Mouse (Mus musculus) CH12.LX (cell line): ENCODE results near the gene Cactin. TPM values are rescaled to one million over a fixed set of nuclear protein-coding genes. Genes with fewer than 3 reads are reported as not detected.

Source experiments
- DNase-seq: peaks from one replicate; pipeline ENCODE4 v3.0.0-alpha.2; 2013; ENCODE audit errors: extremely low read depth
- H3K27ac ChIP-seq: 2 replicates; pipeline ENCODE4 v1.5.1; 2012; ENCODE audit warnings: low read depth, mild to moderate bottlenecking, control low read depth, moderate library complexity; ENCODE audit not compliant: insufficient read depth
- H3K27me3 ChIP-seq: replicated peaks from 2 replicates; pipeline ENCODE3; 2012; ENCODE audit warnings: inconsistent platforms
- H3K36me3 ChIP-seq, 2 experiments: replicated peaks in 1 of 2; 2 replicates each; pipeline versions ENCODE3 to v1.6.1; 2012; ENCODE audit warnings: inconsistent platforms in 1 of 2, low read length in 1 of 2, mild to moderate bottlenecking in 1 of 2, mixed read lengths in 1 of 2, moderate library complexity in 1 of 2; ENCODE audit not compliant: control insufficient read depth in 1 of 2, insufficient read depth in 1 of 2
- H3K4me1 ChIP-seq, 2 experiments: 2 replicates each; pipeline ENCODE4 v1.6.1; 2012; ENCODE audit warnings: inconsistent platforms in 1 of 2, moderate library complexity in 1 of 2; ENCODE audit not compliant: insufficient read depth in 2 of 2, control insufficient read depth in 1 of 2
- H3K4me2 ChIP-seq: 2 replicates; pipeline ENCODE4 v1.6.1; 2012; ENCODE audit warnings: low read depth, mild to moderate bottlenecking, control low read depth; ENCODE audit not compliant: poor library complexity, insufficient read depth, severe bottlenecking
- H3K4me3 ChIP-seq, 3 experiments: fragments of 150-350 bp in 1 of 3; sonication (generic) in 1 of 3; replicated peaks in 1 of 3; 2 replicates each; pipeline versions ENCODE3 to v1.5.1; 2011 to 2012; ENCODE audit warnings: low read depth in 2 of 3, low read length in 2 of 3, mild to moderate bottlenecking in 2 of 3, moderate library complexity in 2 of 3, control low read depth in 1 of 3, improper control_type of control experiment in 1 of 3, inconsistent platforms in 1 of 3, mixed read lengths in 1 of 3; ENCODE audit not compliant: poor library complexity in 1 of 3
- H3K79me2 ChIP-seq: replicated peaks from 2 replicates; pipeline ENCODE4 v1.6.1; 2012; ENCODE audit warnings: mild to moderate bottlenecking, moderate library complexity; ENCODE audit not compliant: control insufficient read depth, poor library complexity, insufficient read depth, severe bottlenecking; ENCODE audit errors: extremely low read depth
- H3K9ac ChIP-seq: 2 replicates; pipeline ENCODE4 v1.6.1; 2012; ENCODE audit warnings: low read depth, mild to moderate bottlenecking, control low read depth, moderate library complexity; ENCODE audit not compliant: insufficient read depth
- H3K9me3 ChIP-seq: replicated peaks from 2 replicates; pipeline ENCODE3; 2012; ENCODE audit warnings: low read length, inconsistent platforms, mixed read lengths
- JUND ChIP-seq: conservative IDR thresholded peaks from 2 replicates; pipeline ENCODE4 v1.6.1; 2011; ENCODE audit warnings: low read depth, low read length, improper control_type of control experiment
- MYC ChIP-seq: IDR thresholded peaks from 2 replicates; pipeline ENCODE4 v1.6.1; 2011; ENCODE audit warnings: low read depth, mild to moderate bottlenecking, improper control_type of control experiment, low read length
- POLR2AphosphoS2 ChIP-seq: IDR thresholded peaks from 2 replicates; pipeline ENCODE4 v1.6.1; 2011; ENCODE audit warnings: low read depth, low read length, improper control_type of control experiment
- TBP ChIP-seq: conservative IDR thresholded peaks from 2 replicates; pipeline ENCODE4 v1.6.1; 2011; ENCODE audit warnings: low read depth, low read length, improper control_type of control experiment
- ZMIZ1 ChIP-seq: IDR thresholded peaks from 2 replicates; pipeline ENCODE4 v1.6.1; 2012; ENCODE audit warnings: low read depth, mild to moderate bottlenecking, inconsistent platforms, low read length, improper control_type of control experiment
- dilution Hi-C: fragments of 300-500 bp; cut with MboI; formaldehyde crosslinking; loops from 2 replicates; pipeline ENCODE4 v1.14.3; 2020; ENCODE audit warnings: low sequenced_read_pairs; ENCODE audit not compliant: extremely low pct_unique_long_range_greater_than_20kb, extremely low pct_ligation_motif_present
- in situ Hi-C: fragments of 300-500 bp; cut with MboI; formaldehyde crosslinking; loops from 3 replicates; pipeline ENCODE4 v1.14.3; 2019; ENCODE audit warnings: low sequenced_read_pairs, low pct_ligation_motif_present, low pct_unique_long_range_greater_than_20kb, mixed read lengths
- polyA plus RNA-seq: library from polyadenylated mRNA; unstranded; fragments of >175 nt; gene quantifications from 2 replicates; pipeline ENCODE4 v1.2.1, GENCODE M21; 2012; ENCODE audit warnings: low read depth; ENCODE audit not compliant: insufficient read length
- total RNA-seq, 2 experiments: library from RNA; depleted of rRNA; stranded (reverse); fragments of 300-350 nt in 1 of 2; fragments of >200 nt in 1 of 2; gene quantifications; 2 replicates each; pipeline ENCODE4 v1.2.3; 2012 to 2014

Gene Cactin
- total and polyA plus RNA-seq, 3 experiments, result 21.4 to 39.3 (median 34.6) TPM

DNA sequence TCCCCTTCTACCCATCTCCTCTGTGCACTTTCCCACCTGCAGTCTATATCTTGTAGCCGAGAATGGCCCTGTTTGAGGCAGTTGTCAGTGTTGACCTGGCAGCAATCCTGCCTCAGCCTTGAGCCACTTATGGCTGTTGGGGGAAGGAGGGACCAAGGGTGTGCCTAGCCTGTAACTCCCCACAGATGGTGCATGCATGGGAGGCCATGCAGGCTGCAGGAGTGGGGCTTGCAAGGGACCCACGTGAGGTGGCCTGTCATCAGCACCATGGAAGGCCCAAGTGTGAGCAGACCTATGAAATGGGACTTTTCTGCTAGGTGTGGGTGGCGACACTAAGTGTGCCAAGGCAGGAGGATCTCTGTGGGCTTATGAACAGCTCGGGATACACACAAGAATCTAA, 44.2 kb downstream of the Cactin start:
- Histone ChIP-seq H3K4me3 (no peak overlapping the region), H3K9ac (no peak overlapping the region), H3K27ac (no peak overlapping the region), H3K9me3 (no peaks in the 10 kb centered on the region), H3K4me2 (no peak overlapping the region), H3K27me3 (no peaks in the 10 kb centered on the region), H3K79me2 (no peaks in the 10 kb centered on the region), H3K4me1 (peaks cover 34 to 67% of the 10 kb centered on the region in 2 experiments), H3K36me3 (peaks cover 83 to 98% of the 10 kb centered on the region in 2 experiments)
- in situ Hi-C loops (no loop called here), dilution Hi-C loops (no loop called here)
- TF ChIP-seq MYC, result no peak
- peak; percentile 22; the same call in 1 of the 2 replicates for TF ChIP-seq POLR2AphosphoS2
- DNase-seq, result no peak

- Histone ChIP-seq H3K9ac (no peak within 1 kb of the TSS), H3K4me2 (no peak within 1 kb of the TSS), H3K4me3 (no peak within 1 kb of the TSS), H3K27ac (no peak within 1 kb of the TSS), H3K27me3 (no peaks in the 10 kb centered on the region), H3K36me3 (peaks cover 90 to 100% of the 10 kb centered on the region in 2 experiments), H3K9me3 (no peaks in the 10 kb centered on the region), H3K4me1 (peaks cover 34 to 61% of the 10 kb centered on the region in 2 experiments), H3K79me2 (no peaks in the 10 kb centered on the region)
- DNase-seq, result no peak
- in situ Hi-C loops, result no loop called here
- TF ChIP-seq ZMIZ1 (peak; percentile 25), JUND (no peak), POLR2AphosphoS2 (peak; percentile 11; the same call in 1 of the 2 replicates)
- dilution Hi-C loops, result no loop called here
Measured at GRCm38 (mm10) chr10:81365672-81366476, 45.0 kb downstream of the Cactin start, which contains the start of gene 4930404N11Rik. TSS of gene 4930404N11Rik (minus strand) at chr10:81365816.

- H3K79me2 ChIP-seq, result no peaks in the 10 kb centered on the region
- H3K27me3 ChIP-seq, result no peaks in the 10 kb centered on the region
- no peak overlapping the region for H3K9ac ChIP-seq
- DNase-seq, result peak; percentile 12
- no peak overlapping the region for H3K4me3 ChIP-seq
- peak overlapping the region; percentile 19; the same call in 1 of the 2 replicates for H3K27ac ChIP-seq
- no peak overlapping the region for H3K4me2 ChIP-seq
- TF ChIP-seq TBP, result no peak
- 0 out of 2 replicates have a peak, but pooled peaks have one; percentile 45 for TF ChIP-seq POLR2AphosphoS2
- H3K9me3 ChIP-seq, result no peaks in the 10 kb centered on the region
- in situ Hi-C loops, result no loop called here
- H3K4me1 ChIP-seq, result peaks cover 34 to 54% of the 10 kb centered on the region in 2 experiments
- dilution Hi-C loops, result no loop called here
- H3K36me3 ChIP-seq, result peaks cover 93 to 100% of the 10 kb centered on the region in 2 experiments
Measured at GRCm38 (mm10) chr10:81366477-81367206, 45.7 kb downstream of the Cactin start.
